Mouse (Mus musculus) midbrain, embryonic 13.5 days (tissue): ENCODE results near the gene Hnrnpul1. TPM values are rescaled to one million over a fixed set of nuclear protein-coding genes. Genes with fewer than 3 reads are reported as not detected.
A peak's percentile ranks its signal among the peaks of the same experiment; 100 is the strongest.
"Not testable (repeated sequence)": the region's sequence is repeated elsewhere in the genome, so short reads cannot be mapped to it uniquely, and the experiment has no call there.

ENCODE experiments used
- ATAC-seq: fragments of 200-750 bp; cut with Nextera tagmentation; 2 replicates; pipeline ENCODE4 v1.8.0; 2017; ENCODE audit warnings: mild to moderate bottlenecking, moderate TSS enrichment, moderate library complexity
- H3K27ac ChIP-seq: fragments of 300-500 bp; sonication (generic); 2 replicates; pipeline ENCODE4 v1.5.1; 2015; ENCODE audit warnings: inconsistent platforms, mild to moderate bottlenecking, moderate library complexity
- H3K27me3 ChIP-seq: fragments of 300-500 bp; sonication (generic); 2 replicates; pipeline ENCODE4 v1.6.1; 2015; ENCODE audit warnings: mild to moderate bottlenecking, inconsistent platforms
- H3K36me3 ChIP-seq: fragments of 300-500 bp; sonication (generic); 2 replicates; pipeline ENCODE4 v1.6.1; 2015; ENCODE audit warnings: mild to moderate bottlenecking, inconsistent platforms
- H3K4me1 ChIP-seq: fragments of 300-500 bp; sonication (generic); replicated peaks from 2 replicates; pipeline ENCODE4 v1.6.1; 2015; ENCODE audit warnings: inconsistent platforms
- H3K4me2 ChIP-seq: fragments of 300-500 bp; sonication (generic); replicated peaks from 2 replicates; pipeline ENCODE4 v1.6.1; 2015; ENCODE audit warnings: moderate library complexity, mild to moderate bottlenecking, inconsistent platforms
- H3K4me3 ChIP-seq: fragments of 300-500 bp; sonication (generic); replicated peaks from 2 replicates; pipeline ENCODE4 v1.5.1; 2015; ENCODE audit warnings: mild to moderate bottlenecking, inconsistent platforms
- H3K9ac ChIP-seq: fragments of 300-500 bp; sonication (generic); replicated peaks from 2 replicates; pipeline ENCODE4 v1.6.1; 2015; ENCODE audit warnings: mild to moderate bottlenecking, inconsistent platforms
- H3K9me3 ChIP-seq: fragments of 300-500 bp; sonication (generic); 2 replicates; pipeline ENCODE4 v1.6.1; 2016; ENCODE audit warnings: mild to moderate bottlenecking, inconsistent platforms
- WGBS: fragments of 180-500 bp; shearing (Covaris S2); methylation state at CpG from one replicate; pipeline ENCODE4 v1.1.7; 2015; 5-methylcytosine and 5-hydroxymethylcytosine counted together
- polyA plus RNA-seq: library from polyadenylated mRNA; unstranded; fragments of >200 nt; fragmentation: Nextera tagmentation; extraction: Ambion mirVana; gene quantifications from 2 replicates; pipeline ENCODE4 v1.2.1, GENCODE M21; 2015

Gene Hnrnpul1
- 53.5 and 56.2 TPM in 2 replicates for polyA plus RNA-seq

DNA sequence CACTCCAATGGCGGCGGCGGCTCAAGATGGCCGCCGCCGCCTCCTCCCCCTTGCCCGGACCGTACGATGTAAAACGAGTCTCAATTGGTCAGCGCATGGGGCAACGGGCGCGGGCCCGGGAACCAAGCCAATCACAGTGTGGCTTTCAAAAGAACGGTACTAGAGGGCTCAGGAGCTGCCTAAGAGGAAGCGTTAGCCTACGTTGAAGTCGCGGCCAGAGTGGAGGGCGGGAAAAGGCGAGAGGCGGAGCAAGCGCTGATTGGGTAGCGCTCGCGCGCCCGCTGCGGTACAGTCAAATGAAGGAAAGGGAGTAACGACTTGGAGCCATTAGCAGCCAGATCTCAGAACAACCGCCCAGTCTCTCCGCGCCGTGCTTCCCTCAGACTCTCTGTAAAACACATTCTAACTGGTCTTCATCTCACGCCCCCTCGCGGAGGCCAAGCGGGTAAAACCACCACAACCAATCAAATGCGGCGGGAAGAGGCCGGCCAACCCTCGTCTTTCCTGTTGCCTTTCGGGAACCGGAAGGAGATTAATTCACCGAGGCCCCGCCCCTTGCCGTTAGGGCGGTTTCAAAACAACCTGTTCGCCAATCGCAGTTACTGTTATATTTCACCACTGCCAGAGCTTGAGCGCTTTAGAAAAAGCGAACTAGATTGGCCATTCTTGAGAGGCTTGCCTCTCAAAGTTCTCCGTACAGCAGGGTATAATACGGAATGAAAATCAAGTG is at the start of gene Hnrnpul1:
Hnrnpul1 (minus strand) TSS at position 20 of the 730 bp plus-strand sequence.
- peaks cover 24% of the 10 kb centered on the region for H3K4me1 ChIP-seq
- peak within 1 kb of the TSS; percentile 75 for H3K4me3 ChIP-seq
- peak; percentile 95 for ATAC-seq
- WGBS = under 1% methylated on average over 55 of the region's 55 CpGs
- H3K9me3 ChIP-seq = no peaks in the 10 kb centered on the region
- H3K36me3 ChIP-seq = peaks cover 19% of the 10 kb centered on the region
- peak within 1 kb of the TSS; percentile 96 for H3K27ac ChIP-seq
- peak within 1 kb of the TSS; percentile 94 for H3K9ac ChIP-seq
- peak within 1 kb of the TSS; percentile 98 for H3K4me2 ChIP-seq
- no peaks in the 10 kb centered on the region for H3K27me3 ChIP-seq

DNA sequence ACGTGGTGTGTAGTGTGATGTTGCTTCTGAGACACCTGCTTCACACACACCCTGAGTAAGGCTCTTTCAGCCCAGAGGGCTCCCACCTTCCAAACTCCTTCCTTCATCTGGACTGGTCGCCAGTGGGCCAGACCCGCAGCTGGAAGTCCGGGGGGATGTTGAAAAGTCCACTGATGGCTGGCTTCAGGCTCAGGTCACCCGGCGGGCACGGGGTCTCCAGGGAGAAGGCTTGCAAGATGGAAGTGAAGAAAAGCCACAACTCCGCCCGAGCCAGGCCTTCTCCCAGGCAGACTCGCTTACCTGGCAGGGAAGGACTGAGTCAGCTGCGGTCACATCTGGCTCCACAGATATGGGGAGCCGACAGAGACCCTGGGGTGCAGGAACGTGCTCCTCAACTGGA is 48.9 kb upstream of the Hnrnpul1 start:
- WGBS = 85% methylated on average over 13 of the region's 13 CpGs
- Histone ChIP-seq H3K4me3 (no peak overlapping the region), H3K27me3 (no peaks in the 10 kb centered on the region), H3K27ac (no peak overlapping the region), H3K36me3 (no peaks in the 10 kb centered on the region), H3K9ac (no peak overlapping the region), H3K4me2 (no peak overlapping the region), H3K4me1 (0 out of 2 replicates have a peak, but pooled peaks cover 4% of the 10 kb centered on the region), H3K9me3 (0 out of 2 replicates have a peak, but pooled peaks cover 1% of the 10 kb centered on the region)
- ATAC-seq = no peak

GRCm38 (mm10) chr7:25802241-25803125 is 47.9 kb upstream of the Hnrnpul1 start:
- 0 out of 2 replicates have a peak, but pooled peaks cover 2% of the 10 kb centered on the region for H3K9me3 ChIP-seq
- 0 out of 2 replicates have a peak, but pooled peaks cover 4% of the 10 kb centered on the region for H3K4me1 ChIP-seq
- ATAC-seq = no peak
- H3K9ac ChIP-seq = no peak overlapping the region
- H3K36me3 ChIP-seq = no peaks in the 10 kb centered on the region
- H3K27me3 ChIP-seq = no peaks in the 10 kb centered on the region
- 33% methylated on average over 24 of the region's 24 CpGs for WGBS
- H3K27ac ChIP-seq = no peak overlapping the region
- H3K4me3 ChIP-seq = no peak overlapping the region
- H3K4me2 ChIP-seq = no peak overlapping the region; the same call in 1 of the 2 replicates

GRCm38 (mm10) chr7:25801031-25801430 is 46.5 kb upstream of the Hnrnpul1 start:
- WGBS = 89% methylated on average over 6 of the region's 6 CpGs

DNA sequence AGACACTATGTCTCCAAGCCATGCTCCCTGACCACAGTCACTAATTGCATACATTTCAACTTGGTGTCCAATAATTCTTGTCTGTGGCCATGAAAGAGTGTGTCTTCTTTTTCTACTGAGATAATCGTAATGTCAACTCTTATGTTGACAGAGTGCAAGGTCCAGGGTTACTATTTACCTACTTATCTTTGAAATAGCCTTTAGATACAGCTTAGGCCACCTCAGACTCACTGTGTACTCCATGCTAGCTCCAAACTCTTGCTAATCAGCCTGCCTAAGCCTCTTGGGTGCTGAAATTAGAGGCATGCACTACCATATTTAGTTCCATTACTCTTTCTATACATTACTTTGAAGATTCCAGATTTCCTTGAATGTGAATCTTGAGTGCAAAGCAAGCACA is 44.8 kb upstream of the Hnrnpul1 start:
- Histone ChIP-seq H3K4me3 (no peak overlapping the region), H3K27ac (no peak overlapping the region), H3K4me1 (no peaks in the 10 kb centered on the region), H3K27me3 (no peaks in the 10 kb centered on the region), H3K9ac (no peak overlapping the region), H3K4me2 (no peak overlapping the region), H3K36me3 (no peaks in the 10 kb centered on the region), H3K9me3 (0 out of 2 replicates have a peak, but pooled peaks cover 2% of the 10 kb centered on the region)
- no peak for ATAC-seq
- WGBS = 95% methylated on average over 1 of the region's 1 CpGs

More at GRCm38 (mm10) chr7:25801031-25801430, 46.5 kb upstream of the Hnrnpul1 start:
- no peak overlapping the region for H3K27ac ChIP-seq
- H3K4me2 ChIP-seq = no peak overlapping the region
- no peak overlapping the region for H3K4me3 ChIP-seq
- no peak for ATAC-seq
- no peaks in the 10 kb centered on the region for H3K36me3 ChIP-seq
- H3K4me1 ChIP-seq = 0 out of 2 replicates have a peak, but pooled peaks cover 4% of the 10 kb centered on the region
- H3K27me3 ChIP-seq = no peaks in the 10 kb centered on the region
- H3K9me3 ChIP-seq = 0 out of 2 replicates have a peak, but pooled peaks cover 2% of the 10 kb centered on the region
- no peak overlapping the region for H3K9ac ChIP-seq

GRCm38 (mm10) chr7:25798540-25798939 is 44.0 kb upstream of the Hnrnpul1 start:
- 0 out of 2 replicates have a peak, but pooled peaks cover 2% of the 10 kb centered on the region for H3K9me3 ChIP-seq
- no peak for ATAC-seq
- H3K36me3 ChIP-seq = no peaks in the 10 kb centered on the region
- WGBS = 88% methylated on average over 2 of the region's 2 CpGs
- no peaks in the 10 kb centered on the region for H3K4me1 ChIP-seq
- H3K4me2 ChIP-seq = no peak overlapping the region
- H3K27me3 ChIP-seq = no peaks in the 10 kb centered on the region
- H3K4me3 ChIP-seq = no peak overlapping the region
- no peak overlapping the region for H3K27ac ChIP-seq
- H3K9ac ChIP-seq = no peak overlapping the region

DNA sequence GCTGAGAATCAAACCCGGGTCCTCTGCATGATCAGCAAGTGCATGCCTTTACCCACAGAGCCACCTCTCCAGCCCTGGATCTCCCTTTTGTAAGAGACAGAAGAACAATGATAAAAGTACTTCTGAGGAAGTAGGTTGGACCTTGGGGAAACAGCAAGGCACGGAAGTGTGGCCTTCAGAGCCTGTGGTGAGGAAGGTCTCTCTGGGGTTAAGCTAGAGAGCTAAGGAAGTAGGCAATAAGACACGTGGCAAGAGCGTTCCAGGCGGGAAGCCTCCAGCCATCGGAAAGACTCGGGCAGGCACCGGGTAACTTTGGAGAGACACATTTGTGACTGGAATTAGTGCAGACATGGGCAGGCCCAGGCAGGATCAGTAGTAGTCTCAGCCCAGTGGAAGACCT is 40.2 kb upstream of the Hnrnpul1 start:
- no peak overlapping the region for H3K4me3 ChIP-seq
- ATAC-seq = no peak
- H3K4me2 ChIP-seq = no peak overlapping the region
- no peaks in the 10 kb centered on the region for H3K4me1 ChIP-seq
- H3K9ac ChIP-seq = no peak overlapping the region
- no peaks in the 10 kb centered on the region for H3K27me3 ChIP-seq
- WGBS = 90% methylated on average over 8 of the region's 8 CpGs
- H3K27ac ChIP-seq = no peak overlapping the region
- 0 out of 2 replicates have a peak, but pooled peaks cover 2% of the 10 kb centered on the region for H3K9me3 ChIP-seq
- H3K36me3 ChIP-seq = no peaks in the 10 kb centered on the region

DNA sequence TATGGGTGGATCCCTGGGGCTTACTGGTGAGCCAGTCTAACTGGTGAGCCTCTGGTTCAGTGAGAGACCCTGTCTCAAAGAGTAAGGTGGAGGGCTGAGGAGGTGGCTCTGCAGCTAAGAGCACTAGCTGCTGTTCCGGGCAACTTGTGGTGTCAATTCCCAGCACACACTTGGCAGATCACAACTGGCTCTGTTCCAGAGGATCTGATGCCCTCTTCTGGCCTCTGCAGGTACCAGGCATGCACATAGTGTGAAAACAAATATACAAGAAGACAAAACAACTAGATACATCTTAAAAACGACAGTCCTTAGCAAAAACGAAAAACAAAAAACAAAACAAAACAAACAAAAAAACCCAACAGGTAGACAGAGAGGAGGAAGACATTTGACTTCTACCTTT is 39.1 kb upstream of the Hnrnpul1 start:
- no peak for ATAC-seq

DNA sequence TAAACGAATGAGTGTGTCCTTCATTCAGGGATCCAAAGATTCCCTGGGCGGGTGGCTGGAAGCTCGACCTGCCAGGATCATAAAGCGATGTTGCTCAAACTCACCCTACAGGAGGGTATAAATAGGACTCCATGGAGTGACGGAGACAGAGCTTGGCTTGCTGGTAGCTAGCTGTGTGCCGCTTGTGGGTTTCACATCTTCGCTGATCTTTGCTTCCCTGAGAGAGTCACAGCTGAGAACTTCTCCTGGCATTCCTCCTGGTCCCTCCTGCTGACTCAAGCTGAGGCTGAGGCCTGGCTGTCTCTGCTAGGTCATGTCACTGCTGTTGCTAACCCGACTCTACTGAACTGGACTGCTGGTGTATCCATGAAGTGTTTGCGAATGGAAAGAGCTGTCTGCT is 38.4 kb upstream of the Hnrnpul1 start:
- H3K9me3 ChIP-seq, H3K27ac ChIP-seq, H3K4me3 ChIP-seq, H3K4me2 ChIP-seq, H3K9ac ChIP-seq, ATAC-seq, H3K27me3 ChIP-seq, H3K36me3 ChIP-seq: not testable (repeated sequence)
- 78% methylated on average over 9 of the region's 9 CpGs for WGBS
- H3K4me1 ChIP-seq = peaks cover 14% of the 10 kb centered on the region

More for the DNA sequence above, 39.1 kb upstream of the Hnrnpul1 start:
- 0 out of 2 replicates have a peak, but pooled peaks cover 2% of the 10 kb centered on the region for H3K9me3 ChIP-seq
- no peaks in the 10 kb centered on the region for H3K27me3 ChIP-seq
- H3K27ac ChIP-seq = no peak overlapping the region
- WGBS = 55% methylated on average over 3 of the region's 3 CpGs
- H3K9ac ChIP-seq = no peak overlapping the region
- no peak overlapping the region for H3K4me3 ChIP-seq
- H3K36me3 ChIP-seq = no peaks in the 10 kb centered on the region
- H3K4me1 ChIP-seq = peaks cover 7% of the 10 kb centered on the region
- no peak overlapping the region for H3K4me2 ChIP-seq

GRCm38 (mm10) chr7:25790615-25791014 is 36.1 kb upstream of the Hnrnpul1 start:
- no peak overlapping the region for H3K4me2 ChIP-seq
- H3K9ac ChIP-seq = no peak overlapping the region
- no peaks in the 10 kb centered on the region for H3K9me3 ChIP-seq
- WGBS = 84% methylated on average over 8 of the region's 8 CpGs
- no peak for ATAC-seq
- no peaks in the 10 kb centered on the region for H3K36me3 ChIP-seq
- no peaks in the 10 kb centered on the region for H3K27me3 ChIP-seq
- no peak overlapping the region for H3K4me3 ChIP-seq
- no peak overlapping the region for H3K27ac ChIP-seq
- peaks cover 24% of the 10 kb centered on the region for H3K4me1 ChIP-seq

DNA sequence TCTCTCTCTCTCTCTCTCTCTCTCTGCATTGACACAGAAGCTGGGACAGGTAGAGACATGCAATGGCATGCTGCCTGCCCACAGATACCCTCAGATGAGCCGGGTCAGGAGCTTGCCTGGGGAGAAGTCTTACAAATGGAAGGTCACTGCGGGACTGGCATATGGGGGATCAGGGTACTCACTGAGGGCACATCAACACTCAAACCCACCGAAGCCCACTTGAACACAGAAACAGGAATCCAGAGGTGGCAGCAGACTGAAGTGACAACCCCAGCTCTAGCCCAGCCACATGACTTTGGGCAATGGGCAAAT is 34.5 kb upstream of the Hnrnpul1 start:
- 0 out of 2 replicates have a peak, but pooled peaks have one; percentile 3 for ATAC-seq
- no peaks in the 10 kb centered on the region for H3K27me3 ChIP-seq
- peak overlapping the region; percentile 44 for H3K4me3 ChIP-seq
- H3K4me1 ChIP-seq = peaks cover 24% of the 10 kb centered on the region
- H3K9me3 ChIP-seq = no peaks in the 10 kb centered on the region
- H3K36me3 ChIP-seq = no peaks in the 10 kb centered on the region
- 34% methylated on average over 3 of the region's 3 CpGs for WGBS
- H3K27ac ChIP-seq = no peak overlapping the region
- no peak overlapping the region; the same call in 1 of the 2 replicates for H3K9ac ChIP-seq
- peak overlapping the region; percentile 72 for H3K4me2 ChIP-seq
